8 mouse cellular contexts compared by ENCODE assay signal in the genomic region with DNA sequence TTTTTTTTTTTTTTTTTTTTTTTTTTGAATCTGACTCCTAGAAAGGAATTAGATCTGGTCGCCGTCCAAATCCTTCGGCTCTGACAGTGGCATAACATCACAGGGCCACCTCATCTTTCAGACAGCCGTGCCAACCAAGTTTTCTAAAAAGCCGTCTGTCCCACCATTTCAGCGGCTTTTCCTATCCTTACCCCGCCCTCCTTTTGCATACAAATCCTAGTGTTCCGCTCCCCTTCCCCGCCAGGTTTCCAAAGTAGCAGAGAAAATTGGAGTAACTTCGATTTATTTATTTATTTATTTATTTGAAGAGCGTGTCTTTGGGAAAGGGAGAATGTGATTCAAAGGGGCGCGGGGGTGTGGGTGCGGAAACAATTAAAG. TPM values are rescaled to one million over a fixed set of nuclear protein-coding genes. Genes with fewer than 3 reads are reported as not detected.
DNase-seq lines count a peak whose midpoint lies in the region; ATAC-seq and TF ChIP-seq lines count a peak whose summit lies in the region.

No protein-coding gene starts in this region.

- H3K4me1 ChIP-seq in forebrain, embryonic 12.5 days, result peaks cover 34% of the 10 kb centered on the region
- H3K4me1 ChIP-seq in limb, embryonic 14.5 days (ENCODE audit: control insufficient read depth, insufficient read depth, low read length), result peaks cover 14% of the 10 kb centered on the region

- peak overlapping the region; percentile 100 for H3K27ac ChIP-seq in forebrain, embryonic 12.5 days
- H3K27ac ChIP-seq in limb, embryonic 14.5 days (replicated peaks; ENCODE audit: low read depth, low read length), result peak overlapping the region; percentile 98; the same call in 1 of the 2 replicates

- ATAC-seq in forebrain, embryonic 12.5 days (ENCODE audit: low FRiP score), result no peak
- no peak for ATAC-seq in limb, embryonic 14.5 days (ENCODE audit: low FRiP score, low read depth)

- no peak for TF ChIP-seq POLR2A in limb, embryonic 14.5 days (IDR thresholded peaks at IDR 0.05; ENCODE audit: borderline replicate concordance, extremely low read depth, insufficient read depth, insufficient read length)

- H3K36me3 ChIP-seq in forebrain, embryonic 12.5 days (replicated peaks), result no peaks in the 10 kb centered on the region
- no peaks in the 10 kb centered on the region for H3K36me3 ChIP-seq in limb, embryonic 14.5 days (ENCODE audit: control insufficient read depth, insufficient read depth, low read length)

- H3K4me3 ChIP-seq in forebrain, embryonic 12.5 days (replicated peaks), result peak overlapping the region; percentile 88
- H3K4me3 ChIP-seq in limb, embryonic 14.5 days (replicated peaks; ENCODE audit: low read length), result peak overlapping the region; percentile 93

- no peaks in the 10 kb centered on the region for H3K27me3 ChIP-seq in forebrain, embryonic 12.5 days
- no peaks in the 10 kb centered on the region for H3K27me3 ChIP-seq in limb, embryonic 14.5 days (ENCODE audit: control insufficient read depth, insufficient read depth, low read length)

- peak overlapping the region; percentile 94 for H3K4me2 ChIP-seq in forebrain, embryonic 12.5 days
- H3K4me2 ChIP-seq in limb, embryonic 14.5 days (replicated peaks; ENCODE audit: low read depth, low read length, severe bottlenecking), result peak overlapping the region; percentile 98

- WGBS in forebrain, embryonic 12.5 days, result under 1% methylated on average over 14 of the region's 14 CpGs
- WGBS in limb, embryonic 14.5 days, result under 1% methylated on average over 14 of the region's 14 CpGs

- no peaks in the 10 kb centered on the region for H3K9me3 ChIP-seq in forebrain, embryonic 12.5 days
- H3K9me3 ChIP-seq in limb, embryonic 14.5 days (ENCODE audit: control insufficient read depth, low read length), result no peaks in the 10 kb centered on the region

- peak; percentile 34 to 49 for DNase-seq in cerebellum, postnatal 14 days
- DNase-seq in cerebellum, adult 9-11 months, result no peak
- DNase-seq in ES-CJ7 (ENCODE audit: low read depth, low spot score), result peak; percentile 41
- peak; percentile 16 for DNase-seq in limb, embryonic 14.5 days (ENCODE audit: low spot score)
- DNase-seq in spleen, adult 12 weeks (ENCODE audit: low spot score), result no peak
- DNase-seq in ovary, postnatal 10 days (ENCODE audit: low spot score), result no peak
- DNase-seq in layer of hippocampus, postnatal 14 days (ENCODE audit: low spot score in 2 of 2), result no peak

- no peak overlapping the region; the same call in 1 of the 2 replicates for H3K9ac ChIP-seq in forebrain, embryonic 12.5 days
- H3K9ac ChIP-seq in limb, embryonic 14.5 days (ENCODE audit: low read depth, low read length, severe bottlenecking), result no peak overlapping the region

RNA-seq across cellular contexts. Expression of a gene that starts 0.7 kb away (rescaled TPM):
- polyA plus RNA-seq in forebrain, embryonic 12.5 days (2016; fragmentation: Nextera tagmentation; extraction: Ambion mirVana), result 165 and 177 TPM in 2 replicates
- 37.8 and 38.8 TPM in 2 replicates for polyA plus RNA-seq in limb, embryonic 14.5 days (2012; rRNA removed)
- 79.5 and 92.9 TPM in 2 replicates for polyA plus RNA-seq in limb, embryonic 14.5 days (2014; fragmentation: Nextera tagmentation; extraction: Ambion mirVana)
- 10 to 100 TPM; 39.9 to 40.3 TPM for total RNA-seq in layer of hippocampus, postnatal 14 days (2021)

Comparison
In these comparisons a context has a peak if more than half of its experiments do, and no peak if none do; other contexts are left out.
1. DNase-seq: peak in cerebellum, postnatal 14 days (2 of 2), ES-CJ7 (single experiment) and limb, embryonic 14.5 days (single experiment); none in cerebellum, adult 9-11 months (single experiment), spleen, adult 12 weeks (single experiment), ovary, postnatal 10 days (single experiment) and layer of hippocampus, postnatal 14 days (0 of 2).